Mouse (Mus musculus): ENCODE data around the gene Lcn4. TPM values are rescaled to one million over a fixed set of nuclear protein-coding genes. Genes with fewer than 3 reads are reported as not detected.
A peak's percentile ranks its signal among the peaks of the same experiment; 100 is the strongest.

Lcn4 gene
- total RNA-seq, 2 experiments from 2014 or later, result not detected

GRCm38 (mm10) chr2:26636325-26636635, 34.8 kb downstream of the Lcn4 start:
- no peak for DNase-seq (ENCODE audit: low spot score in 2 of 2)
- intact Hi-C loops (cut with DNase I), result no loop called here

GRCm38 (mm10) chr2:26635489-26636324, 35.4 kb downstream of the Lcn4 start:
- intact Hi-C loops (cut with DNase I), result no loop called here
- no peak for DNase-seq (ENCODE audit: low spot score in 2 of 2)

GRCm38 (mm10) chr2:26634629-26635488, 36.2 kb downstream of the Lcn4 start:
- DNase-seq (ENCODE audit: low spot score in 2 of 2), result no peak
- intact Hi-C loops (cut with DNase I), result loop anchor here (5.0 kb wide), 1 partner anchor 188 kb away; the partner anchor contains the start of gene Sec16a

GRCm38 (mm10) chr2:26633953-26634530, 37.0 kb downstream of the Lcn4 start:
- DNase-seq (ENCODE audit: low spot score in 2 of 2), result no peak
- intact Hi-C loops (cut with DNase I), result loop anchor here (5.0 kb wide), 1 partner anchor 187 kb away; the partner anchor contains the start of gene Sec16a

GRCm38 (mm10) chr2:26632541-26633395, 38.3 kb downstream of the Lcn4 start:
- no peak for DNase-seq (ENCODE audit: low spot score in 2 of 2)
- intact Hi-C loops (cut with DNase I), result loop anchor here (5.0 kb wide), 1 partner anchor 185 kb away; the partner anchor contains the start of gene Sec16a

GRCm38 (mm10) chr2:26628792-26629437, 42.2 kb downstream of the Lcn4 start:
- intact Hi-C loops (cut with DNase I), result no loop called here
- no peak for DNase-seq (ENCODE audit: low spot score in 2 of 2)

- intact Hi-C loops (cut with DNase I), result no loop called here
- peak; percentile 91 to 93 for DNase-seq (ENCODE audit: low spot score in 2 of 2)
Observed at GRCm38 (mm10) chr2:26627921-26628739, 43.0 kb downstream of the Lcn4 start, which contains the start of gene Fam69b. Fam69b (plus strand) TSS chr2:26628457.

GRCm38 (mm10) chr2:26626081-26626480, 45.0 kb downstream of the Lcn4 start:
- intact Hi-C loops (cut with DNase I), result no loop called here
- no peak for DNase-seq (ENCODE audit: low spot score in 2 of 2)

- intact Hi-C loops (cut with DNase I), result no loop called here
- no peak for DNase-seq (ENCODE audit: low spot score in 2 of 2)
Observed at GRCm38 (mm10) chr2:26625419-26625818, 45.7 kb downstream of the Lcn4 start.

GRCm38 (mm10) chr2:26622984-26623383, 48.1 kb downstream of the Lcn4 start:
- intact Hi-C loops (cut with DNase I), result no loop called here
- DNase-seq (ENCODE audit: low spot score in 2 of 2), result no peak

- DNase-seq (ENCODE audit: low spot score in 2 of 2), result no peak
- intact Hi-C loops (cut with DNase I), result no loop called here
Observed at GRCm38 (mm10) chr2:26621246-26621645, 49.8 kb downstream of the Lcn4 start.

- no peak for DNase-seq (ENCODE audit: low spot score in 2 of 2)
- intact Hi-C loops (cut with DNase I), result no loop called here
Observed at GRCm38 (mm10) chr2:26617928-26618327, 53.2 kb downstream of the Lcn4 start.

Other genes with a start within 250 kb of the Lcn4 start
- 10 to 100 TPM; 42.3 to 45.5 TPM for gene Sec16a, start 226.1 kb downstream of the Lcn4 start, total RNA-seq (2021)
- gene Notch1, start 154.6 kb downstream of the Lcn4 start, total RNA-seq (2021), result 10 to 100 TPM; 23.6 to 27.5 TPM
- 10 to 100 TPM; 68.5 to 78.9 TPM for gene Egfl7, start 91.3 kb downstream of the Lcn4 start, total RNA-seq (2021)
- not detected for gene Gm20532, start 84.6 kb downstream of the Lcn4 start, total RNA-seq (2021)
- gene Agpat2, start 66.9 kb downstream of the Lcn4 start, total RNA-seq (2021), result 1 to 10 TPM in 1 of 2 experiments, under 1 TPM in 1; 0.72 to 1.3 TPM
- 10 to 100 TPM; 80.3 TPM for gene Fam69b, start 42.8 kb downstream of the Lcn4 start, total RNA-seq (2021)
- gene Abo, start 193.7 kb upstream of the Lcn4 start, total RNA-seq (2021), result not detected
- gene Surf6, start 231.6 kb upstream of the Lcn4 start, total RNA-seq (2021), result 10 to 100 TPM; 26.4 to 27.5 TPM
- gene Med22, start 239.4 kb upstream of the Lcn4 start, total RNA-seq (2021), result 10 to 100 TPM; 45.2 to 46.5 TPM
- 100 to 1,000 TPM; 255 to 280 TPM for gene Rpl7a, start 239.5 kb upstream of the Lcn4 start, total RNA-seq (2021)
- gene Surf2, start 245.1 kb upstream of the Lcn4 start, total RNA-seq (2021), result 10 to 100 TPM; 30.8 to 38.9 TPM
- 10 to 100 TPM; 82.5 to 87.3 TPM for gene Surf1, start 245.2 kb upstream of the Lcn4 start, total RNA-seq (2021)

Measured in left cerebral cortex, postnatal 14 days (tissue).